Mouse (Mus musculus): ENCODE data around the gene Sh3gl1. TPM values are rescaled to one million over a fixed set of nuclear protein-coding genes. Genes with fewer than 3 reads are reported as not detected.

Gene Sh3gl1
- polyA plus RNA-seq, 1 experiment: not detected

DNA sequence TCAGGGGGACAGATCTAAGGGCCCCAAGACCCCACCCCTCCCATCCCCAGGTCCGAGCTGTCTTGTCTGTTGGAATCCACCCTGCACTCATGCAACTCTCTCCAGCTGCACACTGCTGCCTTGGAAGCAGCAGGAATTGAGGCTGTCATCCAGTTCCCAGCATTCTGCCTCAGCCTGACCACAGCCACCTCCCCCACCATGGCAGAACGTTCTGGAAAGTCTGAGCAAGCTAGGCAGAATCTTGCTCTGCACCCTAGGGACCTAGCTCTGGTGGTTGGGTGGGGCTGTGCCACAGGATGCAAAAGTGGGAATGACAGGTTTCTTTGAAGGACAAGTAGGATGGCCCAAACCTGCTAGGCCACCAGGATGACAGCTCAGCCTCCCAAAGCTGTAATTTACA lies 12.0 kb downstream of the Sh3gl1 start:
- TF ChIP-seq CTCF (IDR thresholded peaks at IDR 0.05; ENCODE audit: insufficient read depth, low read depth, low read length): no peak
- TF ChIP-seq POLR2A (IDR thresholded peaks at IDR 0.05; ENCODE audit: insufficient read depth, low read depth, low read length): no peak
- 61% methylated on average over 2 of the region's 2 CpGs for WGBS
- H3K4me3 ChIP-seq (ENCODE audit: insufficient read depth, low read depth, low read length): no peak overlapping the region
- peaks cover 39% of the 10 kb centered on the region for H3K4me1 ChIP-seq (ENCODE audit: control insufficient read depth, insufficient read depth, low read length)
- no peak overlapping the region for H3K27ac ChIP-seq (ENCODE audit: insufficient read depth, low read depth, low read length)

DNA sequence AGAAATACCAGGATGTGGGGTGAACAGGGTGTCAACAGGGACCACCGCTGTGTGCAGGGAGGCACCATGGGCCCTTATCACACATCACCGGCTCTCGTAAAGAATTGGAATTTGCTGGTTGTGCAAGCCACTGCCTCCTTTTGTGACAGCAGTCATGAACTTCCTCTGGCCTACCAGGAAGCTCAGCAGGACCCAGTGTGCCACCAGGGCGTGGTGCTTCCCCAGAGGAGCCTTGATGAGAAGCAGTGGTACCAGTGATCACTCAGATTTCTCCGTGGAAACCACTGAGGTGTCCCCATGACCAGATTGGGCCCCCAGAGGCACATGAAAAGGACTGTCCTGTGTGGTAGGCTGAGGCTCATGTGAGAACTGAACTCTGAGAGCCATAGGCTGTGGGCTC lies 13.0 kb downstream of the Sh3gl1 start:
- Histone ChIP-seq H3K4me3 (ENCODE audit: insufficient read depth, low read depth, low read length) (no peak overlapping the region), H3K4me1 (ENCODE audit: control insufficient read depth, insufficient read depth, low read length) (peaks cover 39% of the 10 kb centered on the region), H3K27ac (ENCODE audit: insufficient read depth, low read depth, low read length) (no peak overlapping the region)
- TF ChIP-seq POLR2A (IDR thresholded peaks at IDR 0.05; ENCODE audit: insufficient read depth, low read depth, low read length) (no peak), CTCF (IDR thresholded peaks at IDR 0.05; ENCODE audit: insufficient read depth, low read depth, low read length) (no peak)
- 89% methylated on average over 5 of the region's 5 CpGs for whole genome bisulfite sequencing

DNA sequence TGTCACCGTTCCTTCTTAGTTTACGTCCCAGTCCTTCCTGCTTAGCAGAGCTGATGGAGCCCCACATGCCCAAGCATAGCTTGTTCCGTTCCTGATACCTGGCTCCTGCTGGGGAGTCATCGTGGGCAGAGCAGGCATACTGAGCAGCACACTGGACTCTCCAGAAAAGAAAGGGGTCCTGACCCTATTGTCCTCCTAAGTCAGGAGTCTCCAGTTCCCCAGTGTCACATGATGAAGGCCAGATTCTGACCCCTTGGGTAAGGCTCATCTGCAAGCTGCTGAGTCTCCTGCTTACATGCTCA lies 13.5 kb downstream of the Sh3gl1 start:
- WGBS: 88% methylated on average over 4 of the region's 4 CpGs
- no peak for TF ChIP-seq POLR2A (IDR thresholded peaks at IDR 0.05; ENCODE audit: insufficient read depth, low read depth, low read length)
- TF ChIP-seq CTCF (IDR thresholded peaks at IDR 0.05; ENCODE audit: insufficient read depth, low read depth, low read length): no peak
- peaks cover 39% of the 10 kb centered on the region for H3K4me1 ChIP-seq (ENCODE audit: control insufficient read depth, insufficient read depth, low read length)
- no peak overlapping the region for H3K27ac ChIP-seq (ENCODE audit: insufficient read depth, low read depth, low read length)
- H3K4me3 ChIP-seq (ENCODE audit: insufficient read depth, low read depth, low read length): no peak overlapping the region

DNA sequence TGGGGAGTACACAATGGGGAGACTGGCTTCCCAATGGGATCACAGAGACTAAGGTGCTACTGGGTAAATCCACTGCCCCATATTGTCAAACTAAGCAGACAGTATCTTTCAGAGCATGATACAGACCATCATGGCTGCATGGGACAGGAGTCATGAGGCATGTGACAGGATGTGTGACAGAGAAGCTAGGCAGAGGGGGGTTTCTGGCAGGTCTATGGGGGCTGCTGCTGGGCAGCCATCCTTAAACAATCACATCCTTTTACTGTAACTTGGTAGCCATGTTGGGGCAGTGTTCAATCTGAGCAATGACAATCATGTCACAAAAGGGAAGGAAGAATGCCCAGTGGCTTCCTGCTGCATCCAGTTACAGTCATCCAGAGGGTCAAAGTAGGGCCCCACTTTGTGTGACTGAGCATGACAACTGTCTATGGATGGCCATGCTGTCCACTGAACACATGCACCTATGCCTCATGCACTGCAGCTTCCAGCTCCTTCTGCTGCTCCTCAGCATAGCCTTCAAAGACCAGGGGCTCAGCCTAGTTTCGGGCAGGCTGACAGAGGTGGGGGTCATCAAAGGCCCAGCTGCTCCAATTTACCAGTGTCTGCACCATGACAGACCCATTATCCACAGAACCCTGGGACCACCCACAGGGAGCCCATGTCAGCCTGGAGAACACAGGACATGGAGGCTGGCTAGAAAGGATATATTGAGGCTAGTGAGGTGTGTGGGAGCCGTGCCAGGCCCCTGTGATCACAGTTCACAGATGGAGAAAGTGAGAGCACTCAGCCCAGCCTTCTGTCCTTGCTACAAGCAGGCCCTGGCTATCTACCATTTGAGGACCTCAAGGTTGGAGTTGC lies 14.1 kb downstream of the Sh3gl1 start:
- Histone ChIP-seq H3K4me1 (ENCODE audit: control insufficient read depth, insufficient read depth, low read length) (peaks cover 35% of the 10 kb centered on the region), H3K4me3 (ENCODE audit: insufficient read depth, low read depth, low read length) (no peak overlapping the region), H3K27ac (ENCODE audit: insufficient read depth, low read depth, low read length) (no peak overlapping the region)
- no peak for TF ChIP-seq CTCF (IDR thresholded peaks at IDR 0.05; ENCODE audit: insufficient read depth, low read depth, low read length)
- no peak for TF ChIP-seq POLR2A (IDR thresholded peaks at IDR 0.05; ENCODE audit: insufficient read depth, low read depth, low read length)
- 74% methylated on average over 2 of the region's 2 CpGs for WGBS

DNA sequence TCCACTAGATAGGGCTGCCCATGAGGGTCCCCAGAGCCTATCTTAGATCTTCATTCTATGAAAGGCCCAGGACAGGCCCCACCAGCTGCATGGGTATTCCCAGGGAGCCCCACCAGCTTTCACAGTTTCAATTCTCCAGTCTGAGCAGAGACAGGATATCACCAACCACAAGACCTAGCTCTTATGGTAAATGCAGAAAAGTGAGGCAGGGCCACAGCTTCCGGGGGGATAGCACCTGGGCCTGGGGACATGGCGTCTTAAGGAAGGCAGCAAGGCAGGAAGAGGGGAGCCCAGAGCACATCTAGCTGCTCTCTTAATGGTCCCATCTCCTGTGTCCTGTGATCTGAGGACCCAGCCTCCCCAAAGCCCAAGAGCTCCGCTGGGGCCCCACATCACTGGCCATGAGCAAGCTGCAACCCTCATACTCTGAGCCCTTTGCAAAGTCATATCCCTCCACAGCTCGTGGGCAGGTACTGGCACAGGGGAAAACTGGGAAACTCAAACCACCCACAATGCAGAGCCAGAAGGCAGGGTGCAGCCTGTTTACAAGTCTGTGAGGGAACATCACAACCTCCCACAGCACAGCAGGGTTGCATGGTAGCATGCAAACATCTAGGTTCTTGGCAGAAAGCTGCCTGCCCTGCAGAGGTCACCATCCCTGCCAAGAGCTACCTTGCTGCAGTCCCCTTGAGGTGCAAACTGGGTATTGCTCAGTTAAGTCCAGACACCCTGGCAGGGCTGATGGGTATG lies 15.1 kb downstream of the Sh3gl1 start:
- Histone ChIP-seq H3K4me3 (ENCODE audit: insufficient read depth, low read depth, low read length) (no peak overlapping the region), H3K4me1 (ENCODE audit: control insufficient read depth, insufficient read depth, low read length) (peaks cover 35% of the 10 kb centered on the region), H3K27ac (ENCODE audit: insufficient read depth, low read depth, low read length) (peak overlapping the region; percentile 20)
- TF ChIP-seq CTCF (IDR thresholded peaks at IDR 0.05; ENCODE audit: insufficient read depth, low read depth, low read length) (no peak), POLR2A (IDR thresholded peaks at IDR 0.05; ENCODE audit: insufficient read depth, low read depth, low read length) (no peak)
- 64% methylated on average over 4 of the region's 4 CpGs for WGBS

DNA sequence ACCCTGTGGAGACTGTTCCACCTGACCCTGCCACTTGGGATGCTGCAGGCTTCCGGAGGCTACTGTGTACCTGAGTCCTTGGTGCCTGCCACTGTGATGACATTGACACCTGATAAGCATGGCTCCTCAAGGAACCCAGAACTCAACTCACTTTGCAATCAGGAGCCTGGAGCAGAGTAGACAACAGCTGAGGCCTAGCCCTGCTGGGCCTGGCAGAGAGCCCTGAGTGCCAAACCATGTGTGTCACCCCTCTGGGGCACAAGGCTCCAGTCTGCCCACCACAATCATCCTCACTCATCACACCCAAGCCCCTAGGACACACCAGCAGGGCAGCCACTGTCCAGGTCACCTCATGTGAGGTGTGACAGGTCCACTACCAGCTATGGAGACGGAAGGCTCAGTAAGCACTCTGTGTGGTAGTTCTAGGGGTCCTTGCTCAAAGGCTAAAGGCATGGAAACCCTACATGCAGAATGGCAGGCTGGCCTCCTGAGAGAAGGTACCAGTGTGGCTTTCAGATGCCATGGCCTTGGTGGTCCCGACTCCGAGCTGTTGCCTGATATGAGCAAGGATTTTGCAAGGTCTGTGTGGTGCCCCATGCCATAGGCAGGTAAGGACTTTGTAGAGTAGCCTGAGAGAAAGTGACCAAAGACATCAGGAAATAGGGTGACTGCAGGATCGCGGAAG lies 15.9 kb downstream of the Sh3gl1 start:
- 92% methylated on average over 6 of the region's 6 CpGs for WGBS
- TF ChIP-seq POLR2A (IDR thresholded peaks at IDR 0.05; ENCODE audit: insufficient read depth, low read depth, low read length) (no peak), CTCF (IDR thresholded peaks at IDR 0.05; ENCODE audit: insufficient read depth, low read depth, low read length) (no peak)
- no peak overlapping the region for H3K4me3 ChIP-seq (ENCODE audit: insufficient read depth, low read depth, low read length)
- peaks cover 35% of the 10 kb centered on the region for H3K4me1 ChIP-seq (ENCODE audit: control insufficient read depth, insufficient read depth, low read length)
- H3K27ac ChIP-seq (ENCODE audit: insufficient read depth, low read depth, low read length): peak overlapping the region; percentile 20; the same call in 1 of the 2 replicates

DNA sequence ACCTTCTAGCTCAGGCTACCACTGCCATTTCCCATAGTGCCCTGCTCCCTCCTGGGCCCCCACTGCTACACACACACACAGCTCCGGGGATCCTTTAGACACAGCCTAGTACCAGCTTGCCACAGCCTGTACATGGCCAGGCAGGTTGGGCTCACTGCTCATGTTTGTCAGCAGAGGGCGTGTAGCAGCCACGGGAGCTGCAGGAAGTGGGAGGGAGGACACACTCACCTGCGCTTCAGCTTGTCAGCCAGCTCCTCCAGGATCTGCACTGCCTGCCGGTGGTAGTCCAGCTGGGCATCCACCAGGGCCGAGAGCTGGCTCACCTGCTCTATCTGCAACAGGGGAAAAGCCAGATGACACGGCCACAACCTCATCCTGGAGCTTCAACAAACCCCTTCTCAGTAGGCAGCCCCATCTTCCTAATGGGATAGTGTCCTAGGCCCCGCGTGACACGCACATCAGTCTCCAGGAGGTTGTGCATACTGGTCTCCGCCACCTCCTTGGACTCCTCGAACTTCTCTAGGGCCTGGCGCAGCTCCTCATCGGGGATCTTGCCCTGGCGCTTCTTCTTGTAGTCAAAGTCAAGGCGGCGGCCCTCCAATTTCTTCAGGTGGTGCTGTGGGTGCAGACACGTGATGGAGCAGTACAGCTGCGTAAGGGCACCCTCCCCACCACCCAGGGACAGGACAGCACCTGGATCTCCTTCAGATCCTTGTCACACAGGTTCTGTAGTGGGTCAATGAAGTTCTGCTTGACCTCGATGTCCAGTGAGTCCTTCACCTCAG lies 17.9 kb downstream of the Sh3gl1 start:
- Histone ChIP-seq H3K4me3 (ENCODE audit: insufficient read depth, low read depth, low read length) (no peak overlapping the region), H3K27ac (ENCODE audit: insufficient read depth, low read depth, low read length) (no peak overlapping the region), H3K4me1 (ENCODE audit: control insufficient read depth, insufficient read depth, low read length) (peaks cover 29% of the 10 kb centered on the region)
- no peak for TF ChIP-seq POLR2A (IDR thresholded peaks at IDR 0.05; ENCODE audit: insufficient read depth, low read depth, low read length)
- TF ChIP-seq CTCF (IDR thresholded peaks at IDR 0.05; ENCODE audit: insufficient read depth, low read depth, low read length): no peak
- 77% methylated on average over 20 of the region's 20 CpGs for WGBS

DNA sequence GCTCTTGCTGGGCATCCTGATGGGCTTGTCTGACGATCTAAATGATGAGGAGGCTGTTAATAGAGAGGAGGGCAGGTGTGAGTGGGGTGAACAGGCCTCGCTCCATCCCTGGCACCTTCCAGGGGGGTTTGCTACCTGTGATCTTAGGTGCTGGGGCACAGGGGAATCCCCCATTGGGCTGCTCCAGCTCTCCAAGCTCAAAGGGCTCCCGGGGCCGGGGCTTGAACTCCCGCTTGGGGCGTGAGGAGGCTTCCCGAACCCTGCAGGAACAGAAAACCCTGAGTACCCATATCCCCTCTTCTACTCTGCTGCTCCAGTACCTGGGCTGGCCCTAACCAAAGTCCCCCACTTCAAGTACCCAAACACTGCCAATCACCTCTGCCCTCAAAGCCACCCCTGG lies 18.6 kb downstream of the Sh3gl1 start:
- 91% methylated on average over 7 of the region's 7 CpGs for WGBS
- TF ChIP-seq CTCF (IDR thresholded peaks at IDR 0.05; ENCODE audit: insufficient read depth, low read depth, low read length) (no peak), POLR2A (IDR thresholded peaks at IDR 0.05; ENCODE audit: insufficient read depth, low read depth, low read length) (no peak)
- Histone ChIP-seq H3K27ac (ENCODE audit: insufficient read depth, low read depth, low read length) (no peak overlapping the region), H3K4me3 (ENCODE audit: insufficient read depth, low read depth, low read length) (no peak overlapping the region), H3K4me1 (ENCODE audit: control insufficient read depth, insufficient read depth, low read length) (peaks cover 28% of the 10 kb centered on the region)
